Mouse (Mus musculus) C2C12 (cell line): ENCODE measurements around the gene Spata20. TPM values are rescaled to one million over a fixed set of nuclear protein-coding genes. Genes with fewer than 3 reads are reported as not detected.

Experiments
- H3K27me3 ChIP-seq: one replicate; pipeline ENCODE4 v1.6.1; 2011; ENCODE audit not compliant: control insufficient read depth, insufficient read depth, insufficient read length
- H3K36me3 ChIP-seq: one replicate; pipeline ENCODE4 v1.6.1; 2011; ENCODE audit not compliant: control insufficient read depth, insufficient read depth
- H3K4me3 ChIP-seq: one replicate; pipeline ENCODE4 v1.5.1; 2011; ENCODE audit warnings: mild to moderate bottlenecking, control low read depth; ENCODE audit not compliant: poor library complexity, insufficient read depth, severe bottlenecking
- H3K79me2 ChIP-seq: one replicate; pipeline ENCODE4 v1.6.1; 2011; ENCODE audit not compliant: control insufficient read depth, insufficient read depth
- H3K79me3 ChIP-seq: one replicate; pipeline ENCODE4 v1.6.1; 2011; ENCODE audit warnings: low read depth, control low read depth
- H3ac ChIP-seq: one replicate; pipeline ENCODE3; 2011; ENCODE audit warnings: low read depth; ENCODE audit not compliant: control insufficient read depth, insufficient read length
- CEBPB ChIP-seq: IDR thresholded peaks from one replicate; pipeline ENCODE4 v1.6.1; 2011; ENCODE audit warnings: low read depth, mild to moderate bottlenecking, control low read depth, moderate library complexity
- CTCF ChIP-seq: IDR thresholded peaks from one replicate; pipeline ENCODE4 v1.5.1; 2011; ENCODE audit not compliant: control insufficient read depth, insufficient read depth, insufficient read length
- FOSL1 ChIP-seq: IDR thresholded peaks from one replicate; pipeline ENCODE4 v1.8.0; 2011; ENCODE audit warnings: mild to moderate bottlenecking, low read length; ENCODE audit not compliant: poor library complexity, insufficient read depth, severe bottlenecking
- MAX ChIP-seq: IDR thresholded peaks from one replicate; pipeline ENCODE4 v1.6.1; 2011; ENCODE audit warnings: mild to moderate bottlenecking, control low read depth
- MYOD1 ChIP-seq: IDR thresholded peaks from one replicate; pipeline ENCODE4 v1.6.1; 2011; ENCODE audit warnings: low read depth; ENCODE audit not compliant: control insufficient read depth, insufficient read length
- MYOG ChIP-seq: IDR thresholded peaks from one replicate; pipeline ENCODE4 v1.6.1; 2011; ENCODE audit not compliant: control insufficient read depth, insufficient read length; ENCODE audit errors: extremely low read depth
- USF1 ChIP-seq: IDR thresholded peaks from one replicate; pipeline ENCODE4 v1.6.1; 2011; ENCODE audit warnings: low read depth, mild to moderate bottlenecking, control low read depth, moderate library complexity
- polyA plus RNA-seq: library from polyadenylated mRNA; unstranded; fragments of >200 nt; fragmentation: generic; extraction: Trizol; gene quantifications from one replicate; pipeline ENCODE4 v1.2.1, GENCODE M21; 2012; ENCODE audit warnings: missing spikeins

Spata20 gene
- polyA plus RNA-seq, 1 experiment: not detected

GRCm38 (mm10) chr11:94447017-94447416, 39.0 kb downstream of the Spata20 start:
- Histone ChIP-seq H3K27me3 (peaks cover 84% of the 10 kb centered on the region), H3K79me2 (no peaks in the 10 kb centered on the region), H3ac (no peak overlapping the region), H3K79me3 (no peaks in the 10 kb centered on the region), H3K4me3 (no peak overlapping the region), H3K36me3 (no peaks in the 10 kb centered on the region)
- TF ChIP-seq MYOD1 (no peak), MAX (no peak), MYOG (no peak)

GRCm38 (mm10) chr11:94445300-94445699, 40.7 kb downstream of the Spata20 start:
- Histone ChIP-seq H3ac (no peak overlapping the region), H3K79me3 (no peaks in the 10 kb centered on the region), H3K79me2 (no peaks in the 10 kb centered on the region), H3K4me3 (no peak overlapping the region), H3K36me3 (no peaks in the 10 kb centered on the region), H3K27me3 (peaks cover 80% of the 10 kb centered on the region)
- TF ChIP-seq MYOD1: no peak
- no peak for TF ChIP-seq CTCF
- TF ChIP-seq USF1: no peak
- TF ChIP-seq MYOG: no peak
- no peak for TF ChIP-seq FOSL1
- TF ChIP-seq MAX: no peak
- TF ChIP-seq CEBPB: no peak

- peaks cover 80% of the 10 kb centered on the region for H3K27me3 ChIP-seq
- no peak overlapping the region for H3K4me3 ChIP-seq
- no peaks in the 10 kb centered on the region for H3K36me3 ChIP-seq
- H3K79me3 ChIP-seq: no peaks in the 10 kb centered on the region
- no peak overlapping the region for H3ac ChIP-seq
- no peaks in the 10 kb centered on the region for H3K79me2 ChIP-seq
- TF ChIP-seq MYOD1 (no peak), MYOG (no peak), CEBPB (no peak), FOSL1 (no peak)
These were observed 41.1 kb downstream of the Spata20 start for GRCm38 (mm10) chr11:94444829-94445228.

- Histone ChIP-seq H3K27me3 (peaks cover 80% of the 10 kb centered on the region), H3K36me3 (no peaks in the 10 kb centered on the region), H3K79me3 (no peaks in the 10 kb centered on the region), H3ac (no peak overlapping the region), H3K4me3 (no peak overlapping the region), H3K79me2 (no peaks in the 10 kb centered on the region)
- TF ChIP-seq CEBPB: no peak
- TF ChIP-seq CTCF: no peak
These were observed 44.2 kb downstream of the Spata20 start for GRCm38 (mm10) chr11:94441752-94442151.

GRCm38 (mm10) chr11:94441122-94441521, 44.9 kb downstream of the Spata20 start:
- H3K36me3 ChIP-seq: no peaks in the 10 kb centered on the region
- peaks cover 80% of the 10 kb centered on the region for H3K27me3 ChIP-seq
- TF ChIP-seq CEBPB: no peak
- TF ChIP-seq MYOD1: no peak
- no peak for TF ChIP-seq FOSL1
- no peak for TF ChIP-seq CTCF
- no peak for TF ChIP-seq MAX
- TF ChIP-seq MYOG: no peak
- no peak for TF ChIP-seq USF1
- no peak overlapping the region for H3K4me3 ChIP-seq
- H3K79me2 ChIP-seq: no peaks in the 10 kb centered on the region
- H3ac ChIP-seq: no peak overlapping the region
- no peaks in the 10 kb centered on the region for H3K79me3 ChIP-seq

- H3K79me2 ChIP-seq: no peaks in the 10 kb centered on the region
- no peak overlapping the region for H3K4me3 ChIP-seq
- peaks cover 75% of the 10 kb centered on the region for H3K27me3 ChIP-seq
- TF ChIP-seq CTCF (no peak), FOSL1 (no peak), CEBPB (no peak), MAX (no peak), MYOG (no peak), MYOD1 (no peak), USF1 (no peak)
- no peaks in the 10 kb centered on the region for H3K36me3 ChIP-seq
- no peaks in the 10 kb centered on the region for H3K79me3 ChIP-seq
- no peak overlapping the region for H3ac ChIP-seq
These were observed 45.6 kb downstream of the Spata20 start for GRCm38 (mm10) chr11:94440421-94440820.
